Mouse (Mus musculus): ENCODE measurements around the gene Pcsk4. TPM values are rescaled to one million over a fixed set of nuclear protein-coding genes. Genes with fewer than 3 reads are reported as not detected.

The Pcsk4 gene
- polyA plus RNA-seq, 1 experiment from 2014 or later = 2.2 TPM

DNA sequence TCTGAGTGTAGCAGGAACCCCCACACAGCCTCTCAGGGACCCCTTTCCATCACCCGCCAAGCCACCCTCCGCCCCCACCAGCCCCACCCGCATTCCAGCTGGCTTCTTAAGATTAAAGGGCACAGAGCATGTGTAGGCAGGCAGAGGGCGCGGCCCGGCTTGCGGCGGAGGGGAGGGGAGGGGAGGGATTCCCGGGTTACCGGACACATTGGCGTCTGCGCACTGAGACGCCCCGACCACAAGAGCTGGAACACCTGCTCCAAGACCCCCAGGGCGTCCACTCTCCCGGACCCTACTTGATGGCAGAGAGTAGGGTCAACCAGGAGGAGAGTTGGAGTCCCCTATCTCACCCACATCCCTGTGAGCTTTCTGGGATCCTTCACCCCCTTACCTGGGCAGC is 15.8 kb upstream of the Pcsk4 start:
- 9% methylated on average over 16 of the region's 16 CpGs for WGBS
- Histone ChIP-seq H3K9me3 (ENCODE audit: control insufficient read depth, low read length) (no peaks in the 10 kb centered on the region), H3K27me3 (ENCODE audit: control insufficient read depth, insufficient read depth, low read length) (peaks cover 8% of the 10 kb centered on the region), H3K4me2 (replicated peaks; ENCODE audit: low read depth) (peak overlapping the region; percentile 45), H3K4me1 (replicated peaks; ENCODE audit: control insufficient read depth, insufficient read depth) (peaks cover 13% of the 10 kb centered on the region; the same call in 1 of the 2 replicates), H3K4me3 (ENCODE audit: low read depth, low read length) (peak overlapping the region; percentile 12; the same call in 1 of the 2 replicates), H3K27ac (replicated peaks) (0 out of 2 replicates have a peak overlapping the region, but pooled peaks have one; percentile 24), H3K36me3 (ENCODE audit: control insufficient read depth, insufficient read depth, low read length) (no peaks in the 10 kb centered on the region), H3K9ac (ENCODE audit: low read length) (peak overlapping the region; percentile 31; the same call in 1 of the 2 replicates)
- peak; percentile 78 for DNase-seq (ENCODE audit: low spot score)
- TF ChIP-seq CTCF (IDR thresholded peaks at IDR 0.05; ENCODE audit: low read depth) = 0 out of 2 replicates have a peak, but pooled peaks have one; percentile 11
- TF ChIP-seq EP300 (optimal IDR thresholded peaks at IDR 0.05) = no peak
- ATAC-seq (ENCODE audit: low FRiP score, low TSS enrichment) = no peak

GRCm38 (mm10) chr10:80344131-80344661 is 14.9 kb upstream of the Pcsk4 start:
- TF ChIP-seq EP300 (optimal IDR thresholded peaks at IDR 0.05) = no peak
- no peak for TF ChIP-seq CTCF (IDR thresholded peaks at IDR 0.05; ENCODE audit: low read depth)
- H3K9ac ChIP-seq (ENCODE audit: low read length) = no peak overlapping the region
- DNase-seq (ENCODE audit: low spot score) = no peak
- H3K4me2 ChIP-seq (replicated peaks; ENCODE audit: low read depth) = peak overlapping the region; percentile 45; the same call in 1 of the 2 replicates
- H3K36me3 ChIP-seq (ENCODE audit: control insufficient read depth, insufficient read depth, low read length) = no peaks in the 10 kb centered on the region
- peaks cover 8% of the 10 kb centered on the region for H3K27me3 ChIP-seq (ENCODE audit: control insufficient read depth, insufficient read depth, low read length)
- no peaks in the 10 kb centered on the region for H3K9me3 ChIP-seq (ENCODE audit: control insufficient read depth, low read length)
- H3K4me1 ChIP-seq (replicated peaks; ENCODE audit: control insufficient read depth, insufficient read depth) = peaks cover 13% of the 10 kb centered on the region; the same call in 1 of the 2 replicates
- WGBS = 37% methylated on average over 9 of the region's 9 CpGs
- 0 out of 2 replicates have a peak overlapping the region, but pooled peaks have one; percentile 24 for H3K27ac ChIP-seq (replicated peaks)
- no peak for ATAC-seq (ENCODE audit: low FRiP score, low TSS enrichment)
- H3K4me3 ChIP-seq (ENCODE audit: low read depth, low read length) = no peak overlapping the region

DNA sequence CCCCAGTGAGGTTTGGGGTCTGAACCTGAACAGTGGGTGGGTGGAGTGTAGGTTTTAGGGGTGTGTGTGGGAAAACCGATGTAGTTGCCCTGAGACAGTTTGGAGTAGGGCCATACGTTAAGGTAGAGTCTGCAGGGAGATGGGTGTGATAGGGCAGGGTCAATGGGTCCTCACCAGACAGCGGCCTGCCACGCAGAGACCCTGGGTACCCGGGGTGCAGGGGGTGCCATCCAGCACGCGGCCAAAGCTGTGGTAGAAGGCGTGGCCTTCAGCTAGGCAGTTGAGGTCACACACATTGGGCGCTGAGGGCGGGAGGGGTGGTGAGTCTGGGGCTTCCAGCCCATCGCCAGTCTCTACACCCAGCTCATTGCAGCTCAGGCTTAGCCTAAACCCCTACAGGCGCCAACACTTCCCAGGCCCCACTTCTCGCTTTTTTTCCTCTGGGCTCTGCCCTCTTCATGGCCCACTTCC is 14.2 kb upstream of the Pcsk4 start:
- Histone ChIP-seq H3K4me3 (ENCODE audit: low read depth, low read length) (peak overlapping the region; percentile 17), H3K27ac (replicated peaks) (peak overlapping the region; percentile 61)

GRCm38 (mm10) chr10:80342749-80343424 is 13.6 kb upstream of the Pcsk4 start:
- Histone ChIP-seq H3K4me3 (ENCODE audit: low read depth, low read length) (peak overlapping the region; percentile 17), H3K9ac (ENCODE audit: low read length) (no peak overlapping the region), H3K27me3 (ENCODE audit: control insufficient read depth, insufficient read depth, low read length) (peaks cover 8% of the 10 kb centered on the region), H3K36me3 (ENCODE audit: control insufficient read depth, insufficient read depth, low read length) (no peaks in the 10 kb centered on the region), H3K9me3 (ENCODE audit: control insufficient read depth, low read length) (no peaks in the 10 kb centered on the region), H3K4me2 (replicated peaks; ENCODE audit: low read depth) (peak overlapping the region; percentile 46), H3K27ac (replicated peaks) (no peak overlapping the region; the same call in 1 of the 2 replicates), H3K4me1 (replicated peaks; ENCODE audit: control insufficient read depth, insufficient read depth) (peaks cover 11% of the 10 kb centered on the region; the same call in 1 of the 2 replicates)
- TF ChIP-seq EP300 (optimal IDR thresholded peaks at IDR 0.05) = no peak
- DNase-seq (ENCODE audit: low spot score) (peak; percentile 67), ATAC-seq (ENCODE audit: low FRiP score, low TSS enrichment) (peak; percentile 45)
- WGBS = 1% methylated on average over 27 of the region's 33 CpGs

More for the DNA sequence above, 14.2 kb upstream of the Pcsk4 start:
- no peak for TF ChIP-seq EP300 (optimal IDR thresholded peaks at IDR 0.05)
- TF ChIP-seq CTCF (IDR thresholded peaks at IDR 0.05; ENCODE audit: low read depth) = no peak
- DNase-seq (ENCODE audit: low spot score) (no peak), ATAC-seq (ENCODE audit: low FRiP score, low TSS enrichment) (peak; percentile 3; the same call in 1 of the 2 replicates)
- H3K9me3 ChIP-seq (ENCODE audit: control insufficient read depth, low read length) = no peaks in the 10 kb centered on the region
- H3K27me3 ChIP-seq (ENCODE audit: control insufficient read depth, insufficient read depth, low read length) = peaks cover 8% of the 10 kb centered on the region
- WGBS = 35% methylated on average over 11 of the region's 13 CpGs
- H3K9ac ChIP-seq (ENCODE audit: low read length) = no peak overlapping the region
- H3K4me2 ChIP-seq (replicated peaks; ENCODE audit: low read depth) = peak overlapping the region; percentile 46
- no peaks in the 10 kb centered on the region for H3K36me3 ChIP-seq (ENCODE audit: control insufficient read depth, insufficient read depth, low read length)
- H3K4me1 ChIP-seq (replicated peaks; ENCODE audit: control insufficient read depth, insufficient read depth) = peaks cover 11% of the 10 kb centered on the region; the same call in 1 of the 2 replicates

DNA sequence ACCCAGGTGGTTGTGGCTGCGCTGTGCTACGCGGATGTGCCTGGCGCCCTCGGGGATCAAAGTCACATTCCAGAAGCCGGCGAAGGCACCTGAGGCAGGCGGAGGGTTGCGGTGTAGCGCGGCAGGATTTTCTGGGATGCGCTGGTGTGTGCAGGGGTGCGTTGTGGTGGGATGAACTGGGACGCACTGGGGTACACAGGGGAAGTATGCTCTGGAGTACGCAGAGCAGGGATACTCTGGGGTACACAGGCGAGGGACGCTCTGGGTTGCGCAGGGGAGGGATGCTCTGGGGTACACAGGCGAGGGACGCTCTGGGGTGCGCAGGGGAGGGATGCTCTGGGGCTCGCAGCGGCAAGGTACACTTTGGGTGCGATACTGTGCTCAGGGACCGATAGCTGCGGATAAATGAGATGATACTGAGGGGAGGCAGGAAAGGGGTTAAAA is 13.0 kb upstream of the Pcsk4 start:
- DNase-seq (ENCODE audit: low spot score) = no peak
- 11% methylated on average over 26 of the region's 26 CpGs for WGBS
- Histone ChIP-seq H3K9ac (ENCODE audit: low read length) (no peak overlapping the region), H3K36me3 (ENCODE audit: control insufficient read depth, insufficient read depth, low read length) (no peaks in the 10 kb centered on the region), H3K4me3 (ENCODE audit: low read depth, low read length) (peak overlapping the region; percentile 17), H3K4me1 (replicated peaks; ENCODE audit: control insufficient read depth, insufficient read depth) (peaks cover 11% of the 10 kb centered on the region; the same call in 1 of the 2 replicates), H3K27ac (replicated peaks) (no peak overlapping the region), H3K9me3 (ENCODE audit: control insufficient read depth, low read length) (no peaks in the 10 kb centered on the region), H3K27me3 (ENCODE audit: control insufficient read depth, insufficient read depth, low read length) (peaks cover 8% of the 10 kb centered on the region), H3K4me2 (replicated peaks; ENCODE audit: low read depth) (peak overlapping the region; percentile 46)
- TF ChIP-seq EP300 (optimal IDR thresholded peaks at IDR 0.05) (no peak), CTCF (IDR thresholded peaks at IDR 0.05; ENCODE audit: low read depth) (no peak)
- ATAC-seq (ENCODE audit: low FRiP score, low TSS enrichment) = no peak
